Mouse (Mus musculus) liver, embryonic 14.5 days (tissue): ENCODE results near the gene Prtn3.

ENCODE experiments used
- CTCF ChIP-seq: IDR thresholded peaks from 2 replicates; pipeline ENCODE4 v1.5.1; 2016; ENCODE audit warnings: antibody characterized with exemption, low read depth, control low read depth
- EP300 ChIP-seq: IDR thresholded peaks from 2 replicates; pipeline ENCODE4 v1.6.1; 2016; ENCODE audit warnings: antibody characterized with exemption, low read depth

- peak; percentile 73 for TF ChIP-seq CTCF
- no peak for TF ChIP-seq EP300
These were observed 8.4 kb upstream of the Prtn3 start for GRCm38 (mm10) chr10:79865801-79866295.
